Mouse (Mus musculus) left cerebral cortex, adult 6 months (tissue): ENCODE data around the gene Ltf. TPM values are rescaled to one million over a fixed set of nuclear protein-coding genes. Genes with fewer than 3 reads are reported as not detected.

Source experiments
- long read RNA-seq, 2 experiments: library from polyadenylated mRNA; unstranded; transcript quantifications; one replicate each; pipeline ENCODE4 v2.0.0; 2019 to 2020
- polyA plus RNA-seq: library from polyadenylated mRNA; unstranded; fragments of <200 nt; fragmentation: Nextera tagmentation; gene quantifications from 2 replicates; pipeline ENCODE4 v1.2.3, GENCODE M21; 2021

The Ltf gene
- polyA plus RNA-seq = not detected in 2 replicates
- long read RNA-seq, experiment 1 = 0 reads
- long read RNA-seq, experiment 2 = 0 reads

GRCm38 (mm10) chr9:111019022-111019421 lies at the start of gene Ltf:
TSS of gene Ltf (plus strand) at chr9:111019271.

GRCm38 (mm10) chr9:110990204-110990603 lies 28.9 kb upstream of the Ltf start, which contains the start of gene Rtp3:
TSS of gene Rtp3 (minus strand) at chr9:110990583.

DNA sequence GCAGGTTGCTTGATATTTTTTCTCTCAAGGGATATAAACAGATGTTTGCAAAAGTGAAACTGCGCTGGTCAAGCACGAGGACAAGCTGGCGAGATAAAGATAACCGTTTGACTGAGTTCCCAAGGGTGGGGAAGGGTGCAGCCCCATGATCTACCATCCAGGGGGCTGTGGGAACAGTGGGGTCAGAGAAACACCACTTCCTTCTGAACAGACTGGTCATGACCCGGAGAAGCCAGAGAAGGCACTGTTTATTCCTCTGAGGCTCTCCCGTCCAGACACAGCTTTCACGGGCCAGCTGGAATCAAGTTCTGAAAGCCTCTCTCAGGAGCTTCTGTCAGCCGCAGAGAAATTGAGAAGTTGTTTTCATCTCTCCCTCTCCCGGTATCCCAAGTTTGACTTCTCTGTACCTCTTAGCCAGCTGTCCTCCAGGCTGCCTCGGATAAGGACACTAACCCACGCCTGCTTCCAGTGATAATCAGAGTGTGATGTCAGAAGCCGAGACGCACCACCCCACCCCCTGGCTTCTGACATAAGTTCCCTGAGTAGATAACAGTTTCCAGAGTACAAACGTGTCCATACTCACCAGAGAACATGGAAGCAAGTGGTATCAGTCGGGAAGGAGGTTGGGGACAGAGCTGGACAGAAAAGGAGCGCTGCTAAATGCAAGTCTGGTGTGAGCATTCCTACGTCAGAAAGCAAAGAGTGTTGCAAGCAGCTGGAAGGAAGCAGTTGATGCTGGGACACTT lies 37.9 kb downstream of the Ltf start, which contains the start of gene Ccrl2:
TSS of gene Ccrl2 (minus strand) at position 722 of the 746 bp plus-strand sequence.

Other genes with a start within 250 kb of the Ltf start
- gene Prss42, start 221.1 kb upstream of the Ltf start, polyA plus RNA-seq = not detected in 2 replicates
- gene Prss44, start 205.3 kb upstream of the Ltf start, polyA plus RNA-seq = not detected in 2 replicates
- 0.13 and 0.20 TPM in 2 replicates for gene Prss43, start 192.6 kb upstream of the Ltf start, polyA plus RNA-seq
- gene Prss45, start 184.7 kb upstream of the Ltf start, polyA plus RNA-seq = 1.0 and 1.2 TPM in 2 replicates
- gene Prss46, start 174.8 kb upstream of the Ltf start, polyA plus RNA-seq = not detected in 2 replicates
- 2.4 and 2.7 TPM in 2 replicates for gene Prss50, start 161.3 kb upstream of the Ltf start, polyA plus RNA-seq
- gene Als2cl, start 139.4 kb upstream of the Ltf start, polyA plus RNA-seq = 0.95 and 1.1 TPM in 2 replicates
- gene Tmie, start 139.2 kb upstream of the Ltf start, polyA plus RNA-seq = 2.3 and 2.6 TPM in 2 replicates
- not detected in 2 replicates for gene Fam240a, start 102.4 kb upstream of the Ltf start, polyA plus RNA-seq
- 0.61 and 0.94 TPM in 2 replicates for gene Tdgf1, start 73.1 kb upstream of the Ltf start, polyA plus RNA-seq
- gene Lrrc2, start 67.7 kb upstream of the Ltf start, polyA plus RNA-seq = 1.2 and 2.2 TPM in 2 replicates
- gene Rtp3, start 28.7 kb upstream of the Ltf start, polyA plus RNA-seq = 0.15 TPM in 1 of 2 replicates, not detected in the other
- gene Ccrl2, start 38.2 kb downstream of the Ltf start, polyA plus RNA-seq = 1.1 and 1.2 TPM in 2 replicates
- gene Lrrfip2, start 98.3 kb downstream of the Ltf start, polyA plus RNA-seq = 23.4 and 32.5 TPM in 2 replicates